Mouse (Mus musculus): Measurements from ENCODE around the gene Perp. TPM values are rescaled to one million over a fixed set of nuclear protein-coding genes. Genes with fewer than 3 reads are reported as not detected.

Perp gene
- total RNA-seq, 2 experiments from 2014 or later = 3.5 to 5.5 TPM

- Histone ChIP-seq H3K27ac (no peak overlapping the region), H3K4me3 (no peak overlapping the region)
- DNase-seq (ENCODE audit: extremely low spot score in 1 of 2, low spot score in 2 of 2) = no peak
- intact Hi-C loops (cut with DNase I) = loop anchor here (2.0 to 10.0 kb wide), 2 partner anchors 278 to 674 kb away; no protein-coding TSS in a partner anchor
- peak; percentile 67 for TF ChIP-seq CTCF (IDR thresholded peaks at IDR 0.05)
Observed at GRCm38 (mm10) chr10:18840736-18841135, 4.1 kb upstream of the Perp start.

GRCm38 (mm10) chr10:18845287-18845662, 455 bp downstream of the Perp start:
- DNase-seq (ENCODE audit: extremely low spot score in 1 of 2, low spot score in 2 of 2) = no peak
- H3K4me3 ChIP-seq = peak overlapping the region; percentile 61
- peak overlapping the region; percentile 24; the same call in 1 of the 2 replicates for H3K27ac ChIP-seq
- no peak for TF ChIP-seq CTCF (IDR thresholded peaks at IDR 0.05)
- intact Hi-C loops (cut with DNase I) = loop anchor here (10.0 kb wide), 1 partner anchor 670 kb away; no protein-coding TSS in a partner anchor

DNA sequence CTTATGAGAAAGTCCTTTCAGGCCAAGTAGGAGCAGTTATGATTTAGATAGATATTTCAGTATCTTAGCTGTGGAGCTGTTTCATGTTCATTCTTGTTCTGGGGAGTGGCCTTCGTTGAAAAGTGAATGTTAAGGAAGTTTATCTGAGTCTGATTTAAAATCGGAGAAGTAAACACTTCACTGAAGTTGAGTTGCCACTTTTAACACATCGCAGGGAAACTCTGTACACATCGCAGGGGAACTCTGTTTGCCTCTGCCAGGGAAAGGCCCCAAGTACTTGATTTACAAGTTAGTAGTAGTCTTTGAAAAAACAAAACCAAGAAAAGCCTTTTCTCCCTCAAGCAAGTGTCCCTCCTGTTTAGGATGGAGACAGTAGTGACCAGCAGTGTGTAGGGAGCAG, 891 bp downstream of the Perp start:
- Histone ChIP-seq H3K4me3 (no peak overlapping the region), H3K27ac (no peak overlapping the region)
- intact Hi-C loops (cut with DNase I) = loop anchor here (10.0 kb wide), 1 partner anchor 669 kb away; no protein-coding TSS in a partner anchor
- no peak for TF ChIP-seq CTCF (IDR thresholded peaks at IDR 0.05)
- DNase-seq (ENCODE audit: extremely low spot score in 1 of 2, low spot score in 2 of 2) = no peak

GRCm38 (mm10) chr10:18846474-18847264, 1.8 kb downstream of the Perp start:
- intact Hi-C loops (cut with DNase I) = loop anchor here (10.0 kb wide), 1 partner anchor 668 kb away; no protein-coding TSS in a partner anchor

GRCm38 (mm10) chr10:18850177-18850576, 5.4 kb downstream of the Perp start:
- TF ChIP-seq CTCF (IDR thresholded peaks at IDR 0.05) = no peak
- Histone ChIP-seq H3K4me3 (no peak overlapping the region), H3K27ac (no peak overlapping the region)
- intact Hi-C loops (cut with DNase I) = no loop called here
- DNase-seq (ENCODE audit: extremely low spot score in 1 of 2, low spot score in 2 of 2) = no peak

More at GRCm38 (mm10) chr10:18846474-18847264, 1.8 kb downstream of the Perp start:
- no peak overlapping the region for H3K27ac ChIP-seq
- no peak for DNase-seq (ENCODE audit: extremely low spot score in 1 of 2, low spot score in 2 of 2)
- no peak overlapping the region for H3K4me3 ChIP-seq
- peak; percentile 2; the same call in 1 of the 2 replicates for TF ChIP-seq CTCF (IDR thresholded peaks at IDR 0.05)

GRCm38 (mm10) chr10:18853417-18853816, 8.6 kb downstream of the Perp start:
- no peak for TF ChIP-seq CTCF (IDR thresholded peaks at IDR 0.05)
- Histone ChIP-seq H3K27ac (no peak overlapping the region), H3K4me3 (no peak overlapping the region)
- no peak for DNase-seq (ENCODE audit: extremely low spot score in 1 of 2, low spot score in 2 of 2)
- intact Hi-C loops (cut with DNase I) = no loop called here

GRCm38 (mm10) chr10:18857244-18857643, 12.4 kb downstream of the Perp start:
- no peak for TF ChIP-seq CTCF (IDR thresholded peaks at IDR 0.05)
- DNase-seq (ENCODE audit: extremely low spot score in 1 of 2, low spot score in 2 of 2) = no peak
- H3K27ac ChIP-seq = no peak overlapping the region
- no peak overlapping the region for H3K4me3 ChIP-seq
- intact Hi-C loops (cut with DNase I) = no loop called here

GRCm38 (mm10) chr10:18859632-18860031, 14.8 kb downstream of the Perp start:
- no peak overlapping the region for H3K4me3 ChIP-seq
- DNase-seq (ENCODE audit: extremely low spot score in 1 of 2, low spot score in 2 of 2) = no peak
- H3K27ac ChIP-seq = no peak overlapping the region
- intact Hi-C loops (cut with DNase I) = no loop called here
- TF ChIP-seq CTCF (IDR thresholded peaks at IDR 0.05) = no peak

DNA sequence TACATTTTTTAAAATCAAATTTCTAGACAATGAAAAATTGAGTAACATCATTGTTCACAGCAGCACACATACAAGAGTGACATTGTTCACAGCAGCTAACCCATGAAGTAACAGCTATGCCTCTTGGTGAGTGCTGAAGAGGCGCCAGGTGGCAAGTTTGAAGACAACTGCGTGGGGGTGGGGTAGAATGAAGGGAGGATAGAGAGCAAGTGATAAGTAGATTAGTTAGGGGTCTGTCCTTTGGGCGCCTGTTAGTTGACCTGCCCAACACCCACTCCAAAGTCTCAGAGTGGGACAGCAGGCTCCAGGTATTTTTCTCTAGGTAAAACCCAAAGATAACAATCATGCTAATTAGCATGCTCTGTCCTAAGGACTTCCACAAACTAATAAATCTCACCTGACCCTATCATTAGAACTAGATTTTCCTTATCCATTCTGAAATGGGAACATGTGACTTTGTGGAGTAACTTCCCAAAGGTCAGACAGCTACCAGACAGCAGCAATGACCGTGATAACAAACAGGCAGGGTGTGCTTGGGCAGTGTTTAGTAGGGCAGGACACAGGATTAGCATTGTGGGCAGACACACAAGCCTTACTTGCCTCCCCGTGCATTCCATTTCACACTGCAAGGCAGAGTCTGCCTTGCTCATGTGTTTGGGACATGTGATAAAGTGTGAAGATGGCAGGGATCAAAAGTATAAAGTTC, 15.5 kb downstream of the Perp start:
- no peak for DNase-seq (ENCODE audit: extremely low spot score in 1 of 2, low spot score in 2 of 2)
- Histone ChIP-seq H3K27ac (no peak overlapping the region), H3K4me3 (no peak overlapping the region)
- no peak for TF ChIP-seq CTCF (IDR thresholded peaks at IDR 0.05)
- intact Hi-C loops (cut with DNase I) = no loop called here

- intact Hi-C loops (cut with DNase I) = no loop called here
- Histone ChIP-seq H3K27ac (no peak overlapping the region), H3K4me3 (no peak overlapping the region)
- no peak for DNase-seq (ENCODE audit: extremely low spot score in 1 of 2, low spot score in 2 of 2)
- TF ChIP-seq CTCF (IDR thresholded peaks at IDR 0.05) = no peak
Observed at GRCm38 (mm10) chr10:18860831-18861230, 16.0 kb downstream of the Perp start.

- Histone ChIP-seq H3K4me3 (no peak overlapping the region), H3K27ac (no peak overlapping the region)
- intact Hi-C loops (cut with DNase I) = no loop called here
- no peak for DNase-seq (ENCODE audit: extremely low spot score in 1 of 2, low spot score in 2 of 2)
- no peak for TF ChIP-seq CTCF (IDR thresholded peaks at IDR 0.05)
Observed at GRCm38 (mm10) chr10:18861418-18861817, 16.6 kb downstream of the Perp start.

- H3K4me3 ChIP-seq = no peak overlapping the region
- intact Hi-C loops (cut with DNase I) = no loop called here
- H3K27ac ChIP-seq = no peak overlapping the region
- TF ChIP-seq CTCF (IDR thresholded peaks at IDR 0.05) = no peak
- DNase-seq (ENCODE audit: extremely low spot score in 1 of 2, low spot score in 2 of 2) = no peak
Observed at GRCm38 (mm10) chr10:18863332-18863731, 18.5 kb downstream of the Perp start.

Data from left cerebral cortex, adult 2 months (tissue).